Mouse (Mus musculus): ENCODE results near the gene Narf.

Gene Narf

GRCm38 (mm10) chr11:121235475-121236238, 1.4 kb upstream of the Narf start:
- DNase-seq (ENCODE audit: low spot score in 2 of 2) = no peak

GRCm38 (mm10) chr11:121237345-121238128, 484 bp downstream of the Narf start:
- DNase-seq (ENCODE audit: low spot score in 2 of 2) = no peak

- DNase-seq (ENCODE audit: low spot score in 2 of 2) = no peak
These were observed 2.6 kb downstream of the Narf start for GRCm38 (mm10) chr11:121239669-121240068.

GRCm38 (mm10) chr11:121250196-121250595, 13.1 kb downstream of the Narf start:
- DNase-seq (ENCODE audit: low spot score in 2 of 2) = no peak

GRCm38 (mm10) chr11:121259160-121260100, 22.4 kb downstream of the Narf start, which contains the start of gene Foxk2:
Gene Foxk2, plus strand, starts transcription at chr11:121259990.
- DNase-seq (ENCODE audit: low spot score in 2 of 2) = peak; percentile 84 to 86

- DNase-seq (ENCODE audit: low spot score in 2 of 2) = peak in 1 of 2 experiments; percentile 13
These were observed 23.3 kb downstream of the Narf start for GRCm38 (mm10) chr11:121260211-121260906.

GRCm38 (mm10) chr11:121261074-121261473, 24.0 kb downstream of the Narf start:
- DNase-seq (ENCODE audit: low spot score in 2 of 2) = no peak

- DNase-seq (ENCODE audit: low spot score in 2 of 2) = no peak
These were observed 40.5 kb downstream of the Narf start for GRCm38 (mm10) chr11:121277516-121277915.

GRCm38 (mm10) chr11:121278011-121278410, 41.0 kb downstream of the Narf start:
- no peak for DNase-seq (ENCODE audit: low spot score in 2 of 2)

- no peak for DNase-seq (ENCODE audit: low spot score in 2 of 2)
These were observed 45.9 kb downstream of the Narf start for GRCm38 (mm10) chr11:121282911-121283310.

GRCm38 (mm10) chr11:121289859-121290258, 52.8 kb downstream of the Narf start:
- no peak for DNase-seq (ENCODE audit: low spot score in 2 of 2)

GRCm38 (mm10) chr11:121294771-121295170, 57.7 kb downstream of the Narf start:
- DNase-seq (ENCODE audit: low spot score in 2 of 2) = no peak

- no peak for DNase-seq (ENCODE audit: low spot score in 2 of 2)
These were observed 61.4 kb downstream of the Narf start for GRCm38 (mm10) chr11:121298493-121298892.

GRCm38 (mm10) chr11:121300265-121300664, 63.2 kb downstream of the Narf start:
- DNase-seq (ENCODE audit: low spot score in 2 of 2) = no peak

- peak; percentile 49 to 76 for DNase-seq (ENCODE audit: low spot score in 2 of 2)
These were observed 68.3 kb downstream of the Narf start for GRCm38 (mm10) chr11:121305371-121305770.
